Mouse (Mus musculus) CD4-positive, CD25-positive, alpha-beta regulatory T cell, adult 2 months (primary cell): ENCODE data around the gene Oprd1.

Source experiments
- DNase-seq: peaks from one replicate; pipeline ENCODE4 v3.0.0-alpha.2; 2012; ENCODE audit warnings: low read depth, low spot score

Oprd1 gene

GRCm38 (mm10) chr4:132144080-132144841 is at the start of gene Oprd1:
Gene Oprd1 (minus strand): TSS chr4:132144486.
- no peak for DNase-seq

- DNase-seq, result no peak
Observed at GRCm38 (mm10) chr4:132187826-132188401, 43.6 kb upstream of the Oprd1 start.

- no peak for DNase-seq
Observed at GRCm38 (mm10) chr4:132183162-132183561, 38.9 kb upstream of the Oprd1 start.

DNA sequence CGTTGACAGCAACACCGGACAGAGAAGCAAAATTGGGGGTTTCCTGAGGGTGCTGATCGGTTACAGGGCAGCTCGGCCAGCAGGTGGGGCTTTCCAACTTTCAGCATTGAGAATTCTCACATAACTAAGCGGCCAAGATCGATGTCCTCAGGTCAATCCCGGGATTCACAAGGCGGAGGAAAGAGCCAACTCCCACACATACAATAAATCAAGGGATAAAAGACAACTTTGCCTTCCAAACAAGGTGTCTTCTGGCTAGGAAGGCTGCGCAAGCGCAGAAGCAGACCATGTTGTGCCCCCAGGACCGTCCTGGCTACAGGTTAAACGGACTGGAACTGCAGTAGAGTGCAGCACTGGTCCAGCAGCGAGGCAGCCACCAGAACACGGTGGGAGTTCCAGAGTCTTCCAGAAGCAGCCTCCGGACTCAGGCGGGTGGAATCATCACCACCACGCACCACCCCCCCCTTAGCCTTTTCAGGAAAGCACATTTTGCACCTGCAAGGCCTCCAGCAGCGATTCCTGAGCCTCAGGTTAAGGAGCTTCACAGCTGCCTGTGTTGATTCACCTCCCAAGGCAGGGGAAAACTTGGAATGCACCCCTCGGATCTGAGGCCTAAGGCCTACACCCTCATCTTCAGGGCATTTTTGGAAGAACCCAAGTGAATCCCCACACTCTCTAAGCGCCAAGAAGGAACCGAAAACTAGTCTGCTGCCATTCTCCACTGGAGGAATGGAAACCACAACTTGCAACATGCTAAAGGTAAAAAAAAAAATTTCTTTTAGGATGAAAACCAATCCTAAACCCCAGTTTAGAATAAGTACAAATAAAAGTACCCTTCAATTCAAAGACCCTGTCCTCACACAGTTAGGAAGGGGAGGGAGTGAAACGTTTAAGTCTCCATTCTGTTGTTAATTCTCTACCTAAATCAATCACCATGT is 37.7 kb upstream of the Oprd1 start:
- DNase-seq, result peak; percentile 18

DNA sequence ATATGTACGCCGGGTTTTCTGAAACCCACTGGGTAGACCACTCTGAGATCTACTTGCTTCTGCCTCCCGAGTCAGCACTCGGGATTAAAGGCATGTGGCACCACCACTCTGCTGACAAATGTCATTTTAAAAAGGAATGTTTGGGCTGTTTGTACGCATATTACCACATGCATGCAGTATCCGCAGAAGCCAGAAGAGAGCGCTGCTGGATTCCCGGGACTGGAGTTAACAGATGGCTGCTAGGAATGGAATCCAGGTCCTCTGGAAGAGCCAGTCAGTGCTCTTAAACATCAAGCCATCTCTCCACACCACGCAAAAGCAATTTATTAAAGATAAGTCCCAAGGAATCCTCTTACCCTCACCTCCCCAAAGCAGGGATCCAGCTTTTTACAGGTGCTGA is 36.4 kb upstream of the Oprd1 start:
- DNase-seq, result peak; percentile 22

GRCm38 (mm10) chr4:132178630-132179059 is 34.4 kb upstream of the Oprd1 start:
- DNase-seq, result peak; percentile 81

GRCm38 (mm10) chr4:132176474-132176873 is 32.2 kb upstream of the Oprd1 start:
- no peak for DNase-seq

- DNase-seq, result no peak
Observed at GRCm38 (mm10) chr4:132170891-132171290, 26.6 kb upstream of the Oprd1 start.

DNA sequence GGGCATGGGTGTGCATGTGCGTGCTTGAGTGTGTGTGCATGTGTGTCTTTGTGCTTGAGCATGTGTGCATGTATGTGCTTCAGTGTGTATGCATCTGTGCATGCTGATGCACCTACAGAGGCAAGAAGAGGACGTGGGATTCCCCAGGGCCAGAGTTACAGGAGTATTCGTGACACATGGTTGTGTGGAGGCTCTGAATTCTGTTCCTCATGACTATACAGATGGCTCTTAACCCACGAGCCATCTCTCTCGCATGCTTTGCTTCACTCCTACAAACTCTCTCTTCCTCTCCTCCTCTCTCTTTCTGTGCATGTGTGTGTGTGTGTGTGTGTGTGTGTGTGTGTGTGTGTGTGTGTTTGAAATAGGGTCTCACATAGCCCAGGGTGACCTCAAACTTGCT is 25.5 kb upstream of the Oprd1 start:
- DNase-seq, result no peak

- no peak for DNase-seq
Observed at GRCm38 (mm10) chr4:132169271-132169670, 25.0 kb upstream of the Oprd1 start.

DNA sequence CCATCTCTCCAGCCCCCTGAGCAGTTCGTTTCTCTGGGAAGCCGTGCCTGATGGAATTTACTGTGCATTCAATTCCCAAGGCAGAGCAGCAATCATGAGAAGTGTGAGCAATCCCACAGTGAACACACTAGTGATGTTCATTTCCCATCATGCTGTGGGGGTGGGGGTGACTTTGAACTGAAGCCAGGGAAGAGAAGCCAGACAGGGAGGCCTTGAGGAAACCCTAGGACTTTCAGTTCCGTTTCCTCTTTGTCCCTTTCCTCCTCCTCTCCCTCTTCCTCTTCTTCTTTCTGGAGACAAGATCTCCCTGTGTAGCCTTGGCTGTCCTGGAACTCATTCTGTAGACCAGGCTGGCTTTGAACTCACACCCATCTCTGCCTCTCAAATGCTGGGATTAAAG is 23.1 kb upstream of the Oprd1 start:
- no peak for DNase-seq

- no peak for DNase-seq
Observed at GRCm38 (mm10) chr4:132166350-132167290, 22.3 kb upstream of the Oprd1 start.

DNA sequence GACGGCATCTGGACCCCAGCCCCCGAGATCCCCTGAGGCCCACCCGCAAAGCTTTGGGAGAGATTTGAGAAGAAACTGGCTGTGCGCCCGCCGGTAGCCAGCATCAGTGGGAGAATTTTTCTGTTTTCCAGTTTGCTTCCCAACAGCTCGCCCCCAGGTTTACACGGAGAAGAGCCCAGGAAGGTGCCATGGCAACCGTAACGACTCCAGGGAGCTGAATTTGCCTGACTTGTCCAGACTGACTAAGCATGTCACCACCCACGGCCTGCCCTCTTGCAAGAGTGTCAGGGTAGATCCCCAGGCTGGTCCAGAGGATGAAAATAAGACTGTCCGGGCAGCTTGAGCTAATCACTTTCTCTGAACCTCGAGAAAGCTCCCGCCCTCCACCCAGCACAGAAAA is 21.4 kb upstream of the Oprd1 start:
- no peak for DNase-seq

GRCm38 (mm10) chr4:132156941-132157622 is 12.8 kb upstream of the Oprd1 start:
- DNase-seq, result no peak

DNA sequence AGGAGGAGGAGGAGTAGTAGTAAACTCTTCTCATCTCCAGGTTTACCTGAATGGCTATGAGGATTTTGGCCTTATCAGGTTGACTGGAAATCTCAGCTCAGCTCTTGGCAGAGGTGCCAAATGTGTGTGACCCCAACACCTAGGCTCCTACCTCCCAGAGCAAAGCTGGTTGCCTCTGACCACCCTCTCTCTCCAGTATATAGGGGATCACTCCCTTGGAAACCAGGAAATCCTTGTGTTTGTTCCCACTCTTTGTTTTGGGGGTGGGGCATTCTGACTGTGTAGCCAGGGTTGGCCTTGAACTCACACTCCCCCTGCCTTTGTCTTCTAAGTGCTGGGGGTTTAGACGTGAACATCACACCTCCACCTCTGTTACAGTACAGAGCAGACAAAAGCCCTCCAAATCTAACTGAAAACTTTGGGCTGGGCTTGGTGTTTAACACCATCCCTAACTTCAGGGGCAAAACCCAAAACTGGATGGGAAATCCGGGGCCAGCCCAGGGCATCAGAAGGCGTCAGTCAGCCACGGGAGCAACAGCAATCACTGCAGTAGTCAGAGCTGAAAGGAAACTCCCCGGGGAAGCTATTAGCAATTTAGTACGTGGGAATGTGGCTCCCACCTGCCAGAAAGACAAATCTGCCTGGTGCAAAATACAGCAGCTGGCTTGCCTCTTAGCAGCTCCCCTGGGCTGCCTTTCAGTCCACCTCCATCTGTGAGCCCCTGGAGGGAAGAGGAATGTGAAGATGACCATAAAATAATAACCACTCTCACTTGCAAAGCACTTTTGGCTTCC is 10.8 kb upstream of the Oprd1 start:
- no peak for DNase-seq

DNA sequence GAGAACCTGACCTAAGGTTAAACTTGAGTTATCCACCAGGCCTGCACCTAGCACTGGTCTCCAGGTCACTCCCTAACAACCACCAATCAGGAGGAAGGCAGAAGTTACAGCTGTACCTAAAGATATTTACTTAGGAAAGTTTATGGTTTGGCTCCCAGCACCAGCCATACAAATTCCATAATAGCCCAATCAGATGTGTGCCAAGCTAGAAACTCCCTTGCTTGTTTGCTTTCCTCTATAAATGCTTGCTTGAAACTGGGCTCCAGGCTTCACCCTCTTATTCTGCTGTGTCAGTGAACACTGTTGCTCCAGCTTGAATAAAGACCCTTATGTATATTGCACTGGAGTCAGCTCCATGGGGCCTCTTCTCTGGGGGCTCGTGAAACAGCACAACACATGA is 7.4 kb upstream of the Oprd1 start:
- no peak for DNase-seq

- DNase-seq, result peak; percentile 5
Observed at GRCm38 (mm10) chr4:132146201-132146600, 1.9 kb upstream of the Oprd1 start.

DNA sequence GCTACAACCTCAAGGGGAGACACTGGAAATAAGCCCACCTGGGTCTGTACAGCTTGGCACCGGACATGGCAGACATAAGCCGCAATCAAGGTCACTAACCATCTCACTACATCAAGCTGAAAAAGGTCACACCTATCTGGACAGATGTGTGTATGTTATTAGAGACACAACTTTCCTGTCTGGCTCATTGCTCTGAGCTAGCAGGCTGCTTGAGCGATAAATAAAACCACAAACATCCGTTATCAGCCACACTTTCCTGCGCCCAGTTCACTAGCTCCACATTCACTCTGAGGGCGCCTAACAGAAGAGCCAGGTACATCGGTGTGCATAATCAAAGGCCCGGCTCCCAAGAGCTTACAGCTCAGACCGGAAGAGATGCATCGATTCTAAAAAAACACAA is 806 bp upstream of the Oprd1 start:
- peak; percentile 8 for DNase-seq

DNA sequence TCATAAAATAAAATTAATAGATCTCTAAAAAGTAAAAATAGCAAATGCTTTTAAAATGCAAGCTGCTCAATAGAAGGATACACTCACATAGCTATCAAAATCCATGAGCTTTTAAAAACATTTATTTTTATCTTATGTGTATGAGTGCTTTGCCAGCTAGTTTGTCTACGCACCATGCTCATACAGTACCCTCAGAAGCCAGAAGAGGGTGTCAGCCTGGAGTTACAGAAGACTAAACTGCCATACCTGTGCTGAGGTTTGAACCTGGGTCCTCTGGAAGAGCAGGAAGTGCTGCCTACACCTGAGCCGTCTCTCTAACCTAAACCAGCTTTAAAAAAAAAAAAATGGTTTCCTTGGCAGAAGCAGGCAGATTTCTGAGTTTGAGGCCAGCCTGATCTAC is 5.6 kb downstream of the Oprd1 start:
- no peak for DNase-seq

- DNase-seq, result no peak
Observed at GRCm38 (mm10) chr4:132137013-132137412, 7.3 kb downstream of the Oprd1 start.
